Comparison of ENCODE assay signal across 9 mouse cellular contexts in genomic region chr6:70709338-70710055, GRCm38 (mm10).
DNase-seq lines count a peak whose midpoint lies in the region; ATAC-seq lines count a peak whose summit lies in the region.
"Had no signal": no experiment of that assay in that cellular context is flagged by ENCODE, and none has a peak within 500 bp of the region (broad histone marks: within the 10 kb centered on the region; RNA-seq: fewer than 3 reads in every experiment).

No protein-coding gene starts in this region.

- no peak overlapping the region for H3K4me3 ChIP-seq in forebrain, embryonic 12.5 days (replicated peaks)
- H3K4me3 ChIP-seq in hindbrain, embryonic 15.5 days, result no peak overlapping the region
- H3K4me3 ChIP-seq in limb, embryonic 10.5 days, result no peak overlapping the region
- no peak overlapping the region for H3K4me3 ChIP-seq in midbrain, embryonic 12.5 days
- no peak overlapping the region for H3K4me3 ChIP-seq in stomach, embryonic 14.5 days (ENCODE audit: low read depth, low read length)
- H3K4me3 ChIP-seq: embryonic facial prominence, embryonic 15.5 days had no signal

- H3K36me3 ChIP-seq in forebrain, embryonic 12.5 days (replicated peaks), result no peaks in the 10 kb centered on the region
- no peaks in the 10 kb centered on the region for H3K36me3 ChIP-seq in hindbrain, embryonic 15.5 days
- no peaks in the 10 kb centered on the region for H3K36me3 ChIP-seq in limb, embryonic 10.5 days
- no peaks in the 10 kb centered on the region for H3K36me3 ChIP-seq in midbrain, embryonic 12.5 days
- H3K36me3 ChIP-seq in stomach, embryonic 14.5 days (ENCODE audit: control insufficient read depth, insufficient read depth, low read length), result no peaks in the 10 kb centered on the region
- H3K36me3 ChIP-seq: embryonic facial prominence, embryonic 15.5 days had no signal

- no peak overlapping the region for H3K9ac ChIP-seq in forebrain, embryonic 12.5 days
- H3K9ac ChIP-seq in hindbrain, embryonic 15.5 days, result no peak overlapping the region
- H3K9ac ChIP-seq in midbrain, embryonic 12.5 days (replicated peaks), result no peak overlapping the region
- no peak overlapping the region for H3K9ac ChIP-seq in stomach, embryonic 14.5 days (replicated peaks; ENCODE audit: low read depth, low read length)
- H3K9ac ChIP-seq: embryonic facial prominence, embryonic 15.5 days had no signal

- ATAC-seq in forebrain, embryonic 12.5 days (ENCODE audit: low FRiP score), result peak; percentile 80
- peak; percentile 80 for ATAC-seq in hindbrain, embryonic 15.5 days (ENCODE audit: low FRiP score, low read depth)
- ATAC-seq in midbrain, embryonic 12.5 days (ENCODE audit: low FRiP score, low read depth), result peak; percentile 69
- ATAC-seq in stomach, embryonic 14.5 days (ENCODE audit: insufficient number of reproducible peaks, insufficient read depth, low FRiP score, low read depth), result peak; percentile 74

- H3K9me3 ChIP-seq in forebrain, embryonic 12.5 days, result no peaks in the 10 kb centered on the region
- no peaks in the 10 kb centered on the region for H3K9me3 ChIP-seq in hindbrain, embryonic 15.5 days
- H3K9me3 ChIP-seq in limb, embryonic 10.5 days (replicated peaks), result no peaks in the 10 kb centered on the region
- H3K9me3 ChIP-seq in midbrain, embryonic 12.5 days, result no peaks in the 10 kb centered on the region
- H3K9me3 ChIP-seq in stomach, embryonic 14.5 days (ENCODE audit: control insufficient read depth, low read depth, low read length), result no peaks in the 10 kb centered on the region
- H3K9me3 ChIP-seq: embryonic facial prominence, embryonic 15.5 days had no signal

- no peaks in the 10 kb centered on the region for H3K27me3 ChIP-seq in forebrain, embryonic 12.5 days
- H3K27me3 ChIP-seq in hindbrain, embryonic 15.5 days, result no peaks in the 10 kb centered on the region
- H3K27me3 ChIP-seq in limb, embryonic 10.5 days (ENCODE audit: low read depth, poor library complexity, severe bottlenecking), result no peaks in the 10 kb centered on the region
- H3K27me3 ChIP-seq in midbrain, embryonic 12.5 days, result no peaks in the 10 kb centered on the region
- no peaks in the 10 kb centered on the region for H3K27me3 ChIP-seq in stomach, embryonic 14.5 days (ENCODE audit: control insufficient read depth, insufficient read depth, low read length)
- H3K27me3 ChIP-seq: embryonic facial prominence, embryonic 15.5 days had no signal

- no peak overlapping the region for H3K4me2 ChIP-seq in forebrain, embryonic 12.5 days
- peak overlapping the region; percentile 29 for H3K4me2 ChIP-seq in hindbrain, embryonic 15.5 days
- H3K4me2 ChIP-seq in midbrain, embryonic 12.5 days (replicated peaks), result no peak overlapping the region
- H3K4me2 ChIP-seq in stomach, embryonic 14.5 days (replicated peaks; ENCODE audit: low read depth, low read length), result 0 out of 2 replicates have a peak overlapping the region, but pooled peaks have one; percentile 16
- H3K4me2 ChIP-seq: embryonic facial prominence, embryonic 15.5 days had no signal

- peak; percentile 9 for DNase-seq in left cerebral cortex, adult 11 months (ENCODE audit: low spot score)
- no peak for DNase-seq in left cerebral cortex, adult 8-10 months (ENCODE audit: low spot score in 2 of 2)
- DNase-seq in c-Kit-positive CD71-negative TER-119-negative erythroid progenitor cells, embryonic 14.5 days (ENCODE audit: low read depth), result peak; percentile 74
- DNase-seq in limb, embryonic 10.5 days (ENCODE audit: low spot score), result peak; percentile 37

- 22% methylated on average over 7 of the region's 7 CpGs for WGBS in forebrain, embryonic 12.5 days
- 11% methylated on average over 7 of the region's 7 CpGs for WGBS in hindbrain, embryonic 15.5 days
- WGBS in limb, embryonic 10.5 days, result 41% methylated on average over 7 of the region's 7 CpGs
- 13% methylated on average over 7 of the region's 7 CpGs for WGBS in midbrain, embryonic 12.5 days
- 23% methylated on average over 7 of the region's 7 CpGs for whole genome bisulfite sequencing in stomach, embryonic 14.5 days

- no peaks in the 10 kb centered on the region for H3K4me1 ChIP-seq in forebrain, embryonic 12.5 days
- 0 out of 2 replicates have a peak, but pooled peaks cover 4% of the 10 kb centered on the region for H3K4me1 ChIP-seq in hindbrain, embryonic 15.5 days (replicated peaks)
- H3K4me1 ChIP-seq in limb, embryonic 10.5 days, result no peaks in the 10 kb centered on the region
- H3K4me1 ChIP-seq in midbrain, embryonic 12.5 days, result no peaks in the 10 kb centered on the region
- no peaks in the 10 kb centered on the region for H3K4me1 ChIP-seq in stomach, embryonic 14.5 days (ENCODE audit: control insufficient read depth, insufficient read depth, low read length)
- H3K4me1 ChIP-seq: embryonic facial prominence, embryonic 15.5 days had no signal

- no peak overlapping the region for H3K27ac ChIP-seq in forebrain, embryonic 12.5 days
- H3K27ac ChIP-seq in hindbrain, embryonic 15.5 days (replicated peaks), result no peak overlapping the region
- H3K27ac ChIP-seq in limb, embryonic 10.5 days, result no peak overlapping the region
- H3K27ac ChIP-seq in midbrain, embryonic 12.5 days (replicated peaks), result no peak overlapping the region
- H3K27ac ChIP-seq in stomach, embryonic 14.5 days (ENCODE audit: low read length), result no peak overlapping the region
- H3K27ac ChIP-seq: embryonic facial prominence, embryonic 15.5 days had no signal

Comparison
In these comparisons a context has a peak if more than half of its experiments do, and no peak if none do; other contexts are left out.
1. DNase-seq: peak in left cerebral cortex, adult 11 months (single experiment), c-Kit-positive CD71-negative TER-119-negative erythroid progenitor cells, embryonic 14.5 days (single experiment) and limb, embryonic 10.5 days (single experiment); none in left cerebral cortex, adult 8-10 months (0 of 2).
2. H3K4me2 ChIP-seq: peak in hindbrain, embryonic 15.5 days (single experiment) and stomach, embryonic 14.5 days (single experiment); none in forebrain, embryonic 12.5 days (single experiment) and midbrain, embryonic 12.5 days (single experiment).
3. Peak in every context shown above with its lines, with median percentiles within 50 percentile points of each other: ATAC-seq.